Mouse (Mus musculus): ENCODE measurements around the gene Clcc1.

GRCm38 (mm10) chr3:108719357-108719756 lies 65.6 kb downstream of the Clcc1 start:
- no peak for TF ChIP-seq POLR2A (IDR thresholded peaks at IDR 0.05; ENCODE audit: low read depth, low read length)
- TF ChIP-seq CTCF (conservative IDR thresholded peaks at IDR 0.05; ENCODE audit: insufficient read depth, insufficient read length, low read depth, low read length) = no peak
